ENCODE assay signal across 11 mouse cellular contexts in genomic region chr11:76674199-76674598, GRCm38 (mm10). TPM values are rescaled to one million over a fixed set of nuclear protein-coding genes. Genes with fewer than 3 reads are reported as not detected.
"Had no signal": no experiment of that assay in that cellular context is flagged by ENCODE, and none has a peak within 500 bp of the region (broad histone marks: within the 10 kb centered on the region; RNA-seq: fewer than 3 reads in every experiment).

No protein-coding gene starts in this region.

- ATAC-seq: midbrain, embryonic 15.5 days had no signal

- H3K4me2 ChIP-seq: limb, embryonic 13.5 days; midbrain, embryonic 15.5 days; neural tube, embryonic 12.5 days had no signal

- H3K4me3 ChIP-seq: left cerebral cortex, adult 2 months; midbrain, embryonic 15.5 days; neural tube, embryonic 12.5 days had no signal

- H3K9ac ChIP-seq: limb, embryonic 13.5 days; liver, embryonic 14.5 days; midbrain, embryonic 15.5 days; neural tube, embryonic 12.5 days had no signal

- H3K27ac ChIP-seq: left cerebral cortex, adult 2 months; limb, embryonic 13.5 days; liver, embryonic 14.5 days; midbrain, embryonic 15.5 days; neural tube, embryonic 12.5 days; stomach, postnatal 0 days had no signal

- H3K36me3 ChIP-seq: limb, embryonic 13.5 days; midbrain, embryonic 15.5 days; neural tube, embryonic 12.5 days had no signal

- H3K9me3 ChIP-seq: limb, embryonic 13.5 days; midbrain, embryonic 15.5 days; neural tube, embryonic 12.5 days had no signal

- DNase-seq: kidney, postnatal 10 days; lung, adult 18-20 months; thymus, postnatal 14 days had no signal

RNA-seq across cellular contexts. Expression of gene Bhlha9, which starts 1.9 kb away (rescaled TPM):
- polyA plus RNA-seq: kidney, embryonic 14.5 days; liver, adult 2 months; liver, embryonic 14.5 days; stomach, postnatal 0 days had no signal

RNA-seq across cellular contexts. Expression of gene Trarg1, which starts 5.4 kb away (rescaled TPM):
- polyA plus RNA-seq: liver, embryonic 14.5 days had no signal
